Mouse (Mus musculus) spleen, adult 2 months (tissue): Measurements from ENCODE around the gene Lrtm2.

Source experiments
- CTCF ChIP-seq: fragments of 200-500 bp; IDR thresholded peaks from 2 replicates; pipeline ENCODE4 v1.5.1; 2011; ENCODE audit warnings: mild to moderate bottlenecking, inconsistent platforms; ENCODE audit not compliant: insufficient read depth, insufficient read length, insufficient replicate concordance; ENCODE audit errors: extremely low read depth
- POLR2A ChIP-seq: fragments of 200-500 bp; IDR thresholded peaks from 2 replicates; pipeline ENCODE4 v1.6.1; 2011; ENCODE audit warnings: low read depth, low read length, inconsistent platforms

- TF ChIP-seq CTCF (no peak), POLR2A (no peak)
Observed at GRCm38 (mm10) chr6:119324776-119325175, 5.8 kb downstream of the Lrtm2 start.
